Mouse (Mus musculus): ENCODE data around the gene Iqsec1. TPM values are rescaled to one million over a fixed set of nuclear protein-coding genes. Genes with fewer than 3 reads are reported as not detected.

Iqsec1 gene
- polyA plus RNA-seq, 1 experiment from 2014 or later = 28.6 TPM

GRCm38 (mm10) chr6:90736691-90737245 is 251.7 kb downstream of the Iqsec1 start:
- peak overlapping the region; percentile 88 for H3K9ac ChIP-seq (ENCODE audit: low read length)
- H3K36me3 ChIP-seq (ENCODE audit: control insufficient read depth, insufficient read depth, low read length) = 0 out of 2 replicates have a peak, but pooled peaks cover 3% of the 10 kb centered on the region
- ATAC-seq (ENCODE audit: insufficient number of reproducible peaks, insufficient read depth, low FRiP score, low read depth) = peak; percentile 62
- H3K4me2 ChIP-seq (ENCODE audit: low read length) = peak overlapping the region; percentile 98
- H3K9me3 ChIP-seq (ENCODE audit: control insufficient read depth, low read length) = no peaks in the 10 kb centered on the region
- H3K27ac ChIP-seq (replicated peaks in 1 of 2; ENCODE audit: control insufficient read depth in 1 of 2, insufficient read depth in 1 of 2, low read depth in 2 of 2, low read length in 2 of 2) = peak overlapping the region; percentile 70 to 87
- peak overlapping the region; percentile 59 to 86 for H3K4me3 ChIP-seq (ENCODE audit: control insufficient read depth in 1 of 2, insufficient read depth in 1 of 2, low read depth in 1 of 2, low read length in 2 of 2)
- no peaks in the 10 kb centered on the region for H3K27me3 ChIP-seq (ENCODE audit: control insufficient read depth, insufficient read depth, low read length)
- peaks cover 12 to 32% of the 10 kb centered on the region in 2 experiments for H3K4me1 ChIP-seq (ENCODE audit: control insufficient read depth in 2 of 2, insufficient read depth in 2 of 2, low read length in 2 of 2)
- WGBS = under 1% methylated on average over 46 of the region's 52 CpGs

- Histone ChIP-seq H3K9ac (ENCODE audit: low read length) (peak overlapping the region; percentile 88), H3K4me2 (ENCODE audit: low read length) (peak overlapping the region; percentile 98), H3K4me3 (ENCODE audit: control insufficient read depth in 1 of 2, insufficient read depth in 1 of 2, low read depth in 1 of 2, low read length in 2 of 2) (peak overlapping the region; percentile 59 to 86), H3K27me3 (ENCODE audit: control insufficient read depth, insufficient read depth, low read length) (no peaks in the 10 kb centered on the region), H3K36me3 (ENCODE audit: control insufficient read depth, insufficient read depth, low read length) (0 out of 2 replicates have a peak, but pooled peaks cover 3% of the 10 kb centered on the region), H3K4me1 (ENCODE audit: control insufficient read depth in 2 of 2, insufficient read depth in 2 of 2, low read length in 2 of 2) (peaks cover 17 to 38% of the 10 kb centered on the region in 2 experiments), H3K27ac (replicated peaks in 1 of 2; ENCODE audit: control insufficient read depth in 1 of 2, insufficient read depth in 1 of 2, low read depth in 2 of 2, low read length in 2 of 2) (peak overlapping the region; percentile 57 to 87), H3K9me3 (ENCODE audit: control insufficient read depth, low read length) (no peaks in the 10 kb centered on the region)
- peak; percentile 41 for ATAC-seq (ENCODE audit: insufficient number of reproducible peaks, insufficient read depth, low FRiP score, low read depth)
- WGBS = under 1% methylated on average over 57 of the region's 69 CpGs
These were observed 252.3 kb downstream of the Iqsec1 start for GRCm38 (mm10) chr6:90736074-90736672.

GRCm38 (mm10) chr6:90735396-90736036 is 253.0 kb downstream of the Iqsec1 start:
- WGBS = 28% methylated on average over 4 of the region's 4 CpGs
- Histone ChIP-seq H3K4me1 (ENCODE audit: control insufficient read depth in 2 of 2, insufficient read depth in 2 of 2, low read length in 2 of 2) (peaks cover 23 to 42% of the 10 kb centered on the region in 2 experiments), H3K9ac (ENCODE audit: low read length) (peak overlapping the region; percentile 88), H3K4me2 (ENCODE audit: low read length) (peak overlapping the region; percentile 98), H3K27me3 (ENCODE audit: control insufficient read depth, insufficient read depth, low read length) (no peaks in the 10 kb centered on the region), H3K4me3 (ENCODE audit: control insufficient read depth in 1 of 2, insufficient read depth in 1 of 2, low read depth in 1 of 2, low read length in 2 of 2) (peak overlapping the region; percentile 59 to 86), H3K36me3 (ENCODE audit: control insufficient read depth, insufficient read depth, low read length) (0 out of 2 replicates have a peak, but pooled peaks cover 3% of the 10 kb centered on the region), H3K9me3 (ENCODE audit: control insufficient read depth, low read length) (no peaks in the 10 kb centered on the region), H3K27ac (replicated peaks in 1 of 2; ENCODE audit: control insufficient read depth in 1 of 2, insufficient read depth in 1 of 2, low read depth in 2 of 2, low read length in 2 of 2) (peak overlapping the region; percentile 57 to 87)
- ATAC-seq (ENCODE audit: insufficient number of reproducible peaks, insufficient read depth, low FRiP score, low read depth) = 0 out of 2 replicates have a peak, but pooled peaks have one; percentile 3

- Histone ChIP-seq H3K9ac (ENCODE audit: low read length) (peak overlapping the region; percentile 88; the same call in 1 of the 2 replicates), H3K9me3 (ENCODE audit: control insufficient read depth, low read length) (no peaks in the 10 kb centered on the region), H3K4me1 (ENCODE audit: control insufficient read depth in 2 of 2, insufficient read depth in 2 of 2, low read length in 2 of 2) (peaks cover 27 to 46% of the 10 kb centered on the region in 2 experiments), H3K4me2 (ENCODE audit: low read length) (peak overlapping the region; percentile 98), H3K36me3 (ENCODE audit: control insufficient read depth, insufficient read depth, low read length) (0 out of 2 replicates have a peak, but pooled peaks cover 3% of the 10 kb centered on the region), H3K27ac (replicated peaks in 1 of 2; ENCODE audit: control insufficient read depth in 1 of 2, insufficient read depth in 1 of 2, low read depth in 2 of 2, low read length in 2 of 2) (peak overlapping the region in 1 of 2 experiments; percentile 30; a peak in 1 of 4 replicates), H3K27me3 (ENCODE audit: control insufficient read depth, insufficient read depth, low read length) (no peaks in the 10 kb centered on the region), H3K4me3 (ENCODE audit: control insufficient read depth in 1 of 2, insufficient read depth in 1 of 2, low read depth in 1 of 2, low read length in 2 of 2) (no peak overlapping the region)
- no peak for ATAC-seq (ENCODE audit: insufficient number of reproducible peaks, insufficient read depth, low FRiP score, low read depth)
These were observed 253.7 kb downstream of the Iqsec1 start for GRCm38 (mm10) chr6:90734806-90735205.

- H3K27ac ChIP-seq (replicated peaks in 1 of 2; ENCODE audit: control insufficient read depth in 1 of 2, insufficient read depth in 1 of 2, low read depth in 2 of 2, low read length in 2 of 2) = peak overlapping the region; percentile 42 to 66; a peak in 3 of 4 replicates
- H3K9ac ChIP-seq (ENCODE audit: low read length) = peak overlapping the region; percentile 49; the same call in 1 of the 2 replicates
- peak; percentile 18; the same call in 1 of the 2 replicates for ATAC-seq (ENCODE audit: insufficient number of reproducible peaks, insufficient read depth, low FRiP score, low read depth)
- WGBS = 10% methylated on average over 4 of the region's 4 CpGs
- no peaks in the 10 kb centered on the region for H3K9me3 ChIP-seq (ENCODE audit: control insufficient read depth, low read length)
- H3K4me3 ChIP-seq (ENCODE audit: control insufficient read depth in 1 of 2, insufficient read depth in 1 of 2, low read depth in 1 of 2, low read length in 2 of 2) = no peak overlapping the region
- peak overlapping the region; percentile 31 for H3K4me2 ChIP-seq (ENCODE audit: low read length)
- peaks cover 40 to 69% of the 10 kb centered on the region in 2 experiments for H3K4me1 ChIP-seq (ENCODE audit: control insufficient read depth in 2 of 2, insufficient read depth in 2 of 2, low read length in 2 of 2)
- 0 out of 2 replicates have a peak, but pooled peaks cover 3% of the 10 kb centered on the region for H3K36me3 ChIP-seq (ENCODE audit: control insufficient read depth, insufficient read depth, low read length)
- H3K27me3 ChIP-seq (ENCODE audit: control insufficient read depth, insufficient read depth, low read length) = no peaks in the 10 kb centered on the region
These were observed 257.2 kb downstream of the Iqsec1 start for GRCm38 (mm10) chr6:90731327-90731726.

GRCm38 (mm10) chr6:90729829-90730228 is 258.7 kb downstream of the Iqsec1 start:
- Histone ChIP-seq H3K27me3 (ENCODE audit: control insufficient read depth, insufficient read depth, low read length) (no peaks in the 10 kb centered on the region), H3K9ac (ENCODE audit: low read length) (peak overlapping the region; percentile 45; the same call in 1 of the 2 replicates), H3K4me3 (ENCODE audit: control insufficient read depth in 1 of 2, insufficient read depth in 1 of 2, low read depth in 1 of 2, low read length in 2 of 2) (no peak overlapping the region), H3K4me1 (ENCODE audit: control insufficient read depth in 2 of 2, insufficient read depth in 2 of 2, low read length in 2 of 2) (peaks cover 38 to 68% of the 10 kb centered on the region in 2 experiments), H3K9me3 (ENCODE audit: control insufficient read depth, low read length) (no peaks in the 10 kb centered on the region), H3K4me2 (ENCODE audit: low read length) (no peak overlapping the region), H3K36me3 (ENCODE audit: control insufficient read depth, insufficient read depth, low read length) (0 out of 2 replicates have a peak, but pooled peaks cover 3% of the 10 kb centered on the region), H3K27ac (replicated peaks in 1 of 2; ENCODE audit: control insufficient read depth in 1 of 2, insufficient read depth in 1 of 2, low read depth in 2 of 2, low read length in 2 of 2) (peak overlapping the region; percentile 31 to 66)
- 44% methylated on average over 5 of the region's 5 CpGs for WGBS
- no peak for ATAC-seq (ENCODE audit: insufficient number of reproducible peaks, insufficient read depth, low FRiP score, low read depth)

- peak; percentile 45; the same call in 1 of the 2 replicates for ATAC-seq (ENCODE audit: insufficient number of reproducible peaks, insufficient read depth, low FRiP score, low read depth)
- peaks cover 35 to 61% of the 10 kb centered on the region in 2 experiments for H3K4me1 ChIP-seq (ENCODE audit: control insufficient read depth in 2 of 2, insufficient read depth in 2 of 2, low read length in 2 of 2)
- no peaks in the 10 kb centered on the region for H3K36me3 ChIP-seq (ENCODE audit: control insufficient read depth, insufficient read depth, low read length)
- 10% methylated on average over 1 of the region's 1 CpGs for WGBS
- H3K9ac ChIP-seq (ENCODE audit: low read length) = 0 out of 2 replicates have a peak overlapping the region, but pooled peaks have one; percentile 28
- H3K4me3 ChIP-seq (ENCODE audit: control insufficient read depth in 1 of 2, insufficient read depth in 1 of 2, low read depth in 1 of 2, low read length in 2 of 2) = no peak overlapping the region
- 0 out of 4 replicates have a peak overlapping the region, but pooled peaks of 1 of the 2 experiments have one; percentile 66 for H3K27ac ChIP-seq (replicated peaks in 1 of 2; ENCODE audit: control insufficient read depth in 1 of 2, insufficient read depth in 1 of 2, low read depth in 2 of 2, low read length in 2 of 2)
- H3K4me2 ChIP-seq (ENCODE audit: low read length) = no peak overlapping the region
- no peaks in the 10 kb centered on the region for H3K9me3 ChIP-seq (ENCODE audit: control insufficient read depth, low read length)
- no peaks in the 10 kb centered on the region for H3K27me3 ChIP-seq (ENCODE audit: control insufficient read depth, insufficient read depth, low read length)
These were observed 260.0 kb downstream of the Iqsec1 start for GRCm38 (mm10) chr6:90728491-90728931.
